Mouse (Mus musculus) G1E (cell line): ENCODE measurements around the gene Gm21985.

Experiments used
- CTCF ChIP-seq: IDR thresholded peaks from 2 replicates; pipeline ENCODE4 v1.5.1; 2012; ENCODE audit warnings: low read depth, low read length, inconsistent platforms, mixed read lengths
- GATA1 ChIP-seq: IDR thresholded peaks from 2 replicates; pipeline ENCODE4 v1.6.1; 2012; ENCODE audit warnings: borderline replicate concordance, low read length, inconsistent platforms, mixed read lengths
- GATA2 ChIP-seq: IDR thresholded peaks from 2 replicates; pipeline ENCODE4 v1.6.1; 2012; ENCODE audit warnings: low read depth, low read length, inconsistent platforms, borderline replicate concordance
- POLR2AphosphoS5 ChIP-seq: IDR thresholded peaks from 2 replicates; pipeline ENCODE4 v1.6.1; 2012; ENCODE audit warnings: low read depth, low read length, inconsistent platforms; ENCODE audit not compliant: insufficient replicate concordance
- TAL1 ChIP-seq: conservative IDR thresholded peaks from 2 replicates; pipeline ENCODE4 v1.6.1; 2012; ENCODE audit warnings: low read depth, low read length, inconsistent platforms, mixed read lengths

GRCm38 (mm10) chr2:112264364-112264763 is 1.8 kb upstream of the Gm21985 start:
- no peak for TF ChIP-seq CTCF
- no peak for TF ChIP-seq GATA1
- TF ChIP-seq POLR2AphosphoS5: no peak
- TF ChIP-seq GATA2: no peak
- TF ChIP-seq TAL1: no peak
